Mouse (Mus musculus): ENCODE data around the gene Masp2.

- TF ChIP-seq CTCF (IDR thresholded peaks at IDR 0.05; ENCODE audit: low read depth) = no peak
- no peak for TF ChIP-seq EP300 (optimal IDR thresholded peaks at IDR 0.05)
Observed at GRCm38 (mm10) chr4:148646616-148647015, 44.3 kb downstream of the Masp2 start.

Data from stomach, postnatal 0 days (tissue).